Mouse (Mus musculus) heart, embryonic 11.5 days (tissue): ENCODE results near the gene Npdc1. TPM values are rescaled to one million over a fixed set of nuclear protein-coding genes. Genes with fewer than 3 reads are reported as not detected.

Experiments
- ATAC-seq: fragments of 200-750 bp; cut with Nextera tagmentation; replicated peaks from 2 replicates; pipeline ENCODE4 v1.8.0; 2017; ENCODE audit warnings: moderate library complexity; ENCODE audit not compliant: insufficient number of reproducible peaks, low FRiP score, low TSS enrichment
- H3K27ac ChIP-seq: fragments of 300-500 bp; sonication (generic); 2 replicates; pipeline ENCODE4 v1.5.1; 2014; ENCODE audit warnings: mild to moderate bottlenecking, low read depth, low read length
- H3K27me3 ChIP-seq: fragments of 300-500 bp; sonication (generic); 2 replicates; pipeline ENCODE4 v1.6.1; 2014; ENCODE audit warnings: mild to moderate bottlenecking, low read length, mixed read lengths; ENCODE audit not compliant: control insufficient read depth, insufficient read depth
- H3K36me3 ChIP-seq: fragments of 300-500 bp; sonication (generic); 2 replicates; pipeline ENCODE4 v1.6.1; 2014; ENCODE audit warnings: mild to moderate bottlenecking, low read length, moderate library complexity, mixed read lengths; ENCODE audit not compliant: control insufficient read depth, insufficient read depth
- H3K4me1 ChIP-seq: fragments of 300-500 bp; sonication (generic); 2 replicates; pipeline ENCODE4 v1.6.1; 2014; ENCODE audit warnings: low read length; ENCODE audit not compliant: control insufficient read depth, insufficient read depth
- H3K4me2 ChIP-seq: fragments of 300-500 bp; sonication (generic); 2 replicates; pipeline ENCODE4 v1.6.1; 2014; ENCODE audit warnings: mild to moderate bottlenecking, moderate library complexity
- H3K4me3 ChIP-seq: fragments of 300-500 bp; sonication (generic); 2 replicates; pipeline ENCODE4 v1.5.1; 2014; ENCODE audit warnings: low read depth, low read length
- H3K9ac ChIP-seq: fragments of 300-500 bp; sonication (generic); 2 replicates; pipeline ENCODE4 v1.6.1; 2014; ENCODE audit warnings: mild to moderate bottlenecking, low read depth, low read length, moderate library complexity
- H3K9me3 ChIP-seq: fragments of 300-500 bp; sonication (generic); replicated peaks from 2 replicates; pipeline ENCODE4 v1.6.1; 2016; ENCODE audit warnings: low read length; ENCODE audit not compliant: control insufficient read depth
- WGBS: fragments of 180-500 bp; shearing (Covaris S2); extraction: QIAGEN DNeasy Blood & Tissue Kit; methylation state at CpG from one replicate; pipeline ENCODE4 v1.1.7; 2014; ENCODE audit not compliant: insufficient replicate concordance; 5-methylcytosine and 5-hydroxymethylcytosine counted together
- polyA plus RNA-seq: library from polyadenylated mRNA; unstranded; fragments of >200 nt; fragmentation: Nextera tagmentation; extraction: Ambion mirVana; gene quantifications from 2 replicates; pipeline ENCODE4 v1.2.1, GENCODE M21; 2014

The Npdc1 gene
- polyA plus RNA-seq, 1 experiment from 2014 or later = 18.9 TPM

DNA sequence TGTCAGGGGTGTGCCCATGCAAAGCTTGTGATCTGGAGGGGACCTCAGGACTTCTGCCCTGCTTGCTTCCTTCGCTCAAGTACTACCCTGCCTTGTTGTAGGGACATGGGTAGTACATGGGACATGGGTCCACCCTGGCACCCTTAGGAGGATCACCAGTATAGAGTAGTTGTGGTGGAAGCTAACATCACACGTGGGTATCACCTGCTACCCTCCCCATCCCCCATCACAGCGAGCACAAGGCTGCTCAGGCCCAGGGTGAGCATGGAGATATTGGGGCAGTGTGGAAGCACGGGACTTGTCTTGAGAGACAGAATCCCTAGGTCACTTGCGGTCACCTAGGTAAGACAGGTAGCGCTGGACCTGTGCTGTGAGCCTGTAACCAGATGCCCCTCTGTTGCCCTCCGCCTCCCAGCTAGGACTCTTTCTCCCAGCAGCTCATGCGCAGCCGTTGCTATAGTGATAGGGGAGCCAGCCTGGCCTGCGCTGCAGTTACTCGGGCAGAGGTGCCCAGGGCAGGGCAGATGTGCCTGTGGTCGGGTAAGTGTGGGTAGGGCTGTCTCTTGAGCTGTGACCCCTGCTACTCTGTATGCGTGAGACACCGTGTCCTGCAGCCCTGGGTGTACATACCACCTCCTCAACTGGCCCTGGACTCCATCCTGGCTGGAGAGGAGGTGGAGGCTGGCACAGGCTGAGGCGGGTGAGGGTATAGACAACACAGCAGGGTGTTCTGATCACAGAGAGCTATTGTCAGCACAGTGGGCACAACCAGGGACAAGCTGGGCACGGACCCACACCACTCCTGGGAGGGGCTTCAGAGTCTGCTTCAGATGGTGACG is 31.5 kb downstream of the Npdc1 start:
- H3K9me3 ChIP-seq = no peaks in the 10 kb centered on the region
- no peaks in the 10 kb centered on the region; the same call in 1 of the 2 replicates for H3K4me1 ChIP-seq
- ATAC-seq = no peak
- WGBS = 73% methylated on average over 17 of the region's 17 CpGs
- peaks cover 41% of the 10 kb centered on the region for H3K27me3 ChIP-seq
- no peak overlapping the region for H3K4me2 ChIP-seq
- H3K27ac ChIP-seq = no peak overlapping the region
- no peak overlapping the region for H3K4me3 ChIP-seq
- H3K36me3 ChIP-seq = no peaks in the 10 kb centered on the region
- H3K9ac ChIP-seq = no peak overlapping the region

DNA sequence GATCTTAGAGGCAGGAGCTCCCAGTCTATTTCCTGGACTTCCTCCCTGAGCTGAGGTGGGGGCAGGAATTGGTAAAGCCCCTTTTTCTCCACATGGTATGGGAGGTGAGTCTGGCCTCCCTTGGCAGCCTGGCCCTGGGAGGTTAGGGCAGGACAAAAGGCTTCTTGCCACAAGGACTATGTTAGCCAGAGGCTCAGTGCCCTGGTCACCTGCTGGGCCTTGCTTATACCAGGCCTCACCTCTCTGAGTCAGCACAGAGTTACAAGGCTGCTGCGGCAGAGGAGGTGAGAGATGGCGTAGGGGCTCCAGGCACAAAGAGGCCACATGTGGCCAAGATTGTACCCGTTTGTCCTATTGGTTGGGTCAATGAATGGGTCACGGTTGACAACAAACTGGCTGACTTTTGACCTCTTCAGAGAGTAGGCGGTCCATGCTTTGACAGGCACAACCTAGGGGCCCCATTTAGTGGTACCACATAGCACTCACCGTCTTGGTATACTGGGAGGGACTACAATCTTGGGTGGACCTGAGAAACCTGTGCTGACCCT is 32.2 kb downstream of the Npdc1 start:
- Histone ChIP-seq H3K4me1 (no peaks in the 10 kb centered on the region; the same call in 1 of the 2 replicates), H3K4me3 (no peak overlapping the region), H3K27me3 (peaks cover 33% of the 10 kb centered on the region), H3K36me3 (no peaks in the 10 kb centered on the region), H3K9ac (no peak overlapping the region), H3K9me3 (no peaks in the 10 kb centered on the region), H3K27ac (no peak overlapping the region), H3K4me2 (no peak overlapping the region)
- ATAC-seq = no peak
- 74% methylated on average over 6 of the region's 6 CpGs for WGBS

DNA sequence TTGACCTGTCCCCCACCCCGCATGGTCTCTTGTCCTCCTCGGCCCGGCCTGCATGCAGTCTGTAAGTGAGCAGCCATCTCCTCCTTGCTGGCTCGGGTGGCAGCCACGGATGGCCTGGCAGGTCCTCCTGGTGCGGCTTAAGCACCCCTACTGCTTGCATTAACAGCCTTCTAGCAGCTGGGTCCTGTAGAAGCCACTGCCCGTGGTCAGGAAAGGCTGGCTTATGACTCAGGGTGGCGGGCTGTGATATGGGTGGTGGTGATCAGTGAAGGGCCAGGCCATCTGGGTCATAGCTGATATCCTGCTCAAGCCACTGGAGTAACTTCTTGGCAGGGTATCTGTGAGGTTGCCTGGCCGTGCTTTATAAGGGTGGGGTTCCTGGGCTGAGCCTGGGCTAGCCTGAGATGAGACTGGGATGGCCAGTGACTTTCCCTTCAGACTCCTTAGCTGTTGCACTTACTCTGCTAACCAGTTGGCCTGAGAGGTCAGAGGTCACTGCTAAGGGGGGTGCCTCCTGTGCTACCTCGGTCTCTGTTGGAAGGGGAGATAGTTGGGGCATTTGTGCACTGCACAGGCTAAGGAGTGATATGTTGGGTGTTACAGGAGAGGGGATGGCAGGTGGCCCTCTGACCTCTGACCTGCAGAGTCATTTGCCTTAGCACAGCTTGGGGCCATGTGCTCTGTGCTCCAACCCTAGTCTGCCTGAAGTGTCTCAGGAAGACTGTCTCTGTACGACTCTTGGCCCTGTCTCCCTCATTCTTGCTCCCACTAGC is 33.4 kb downstream of the Npdc1 start:
- Histone ChIP-seq H3K4me2 (no peak overlapping the region), H3K27ac (no peak overlapping the region), H3K9me3 (no peaks in the 10 kb centered on the region), H3K4me1 (no peaks in the 10 kb centered on the region; the same call in 1 of the 2 replicates), H3K27me3 (peaks cover 30% of the 10 kb centered on the region), H3K4me3 (no peak overlapping the region), H3K36me3 (no peaks in the 10 kb centered on the region), H3K9ac (no peak overlapping the region)
- no peak for ATAC-seq
- 62% methylated on average over 11 of the region's 11 CpGs for WGBS

DNA sequence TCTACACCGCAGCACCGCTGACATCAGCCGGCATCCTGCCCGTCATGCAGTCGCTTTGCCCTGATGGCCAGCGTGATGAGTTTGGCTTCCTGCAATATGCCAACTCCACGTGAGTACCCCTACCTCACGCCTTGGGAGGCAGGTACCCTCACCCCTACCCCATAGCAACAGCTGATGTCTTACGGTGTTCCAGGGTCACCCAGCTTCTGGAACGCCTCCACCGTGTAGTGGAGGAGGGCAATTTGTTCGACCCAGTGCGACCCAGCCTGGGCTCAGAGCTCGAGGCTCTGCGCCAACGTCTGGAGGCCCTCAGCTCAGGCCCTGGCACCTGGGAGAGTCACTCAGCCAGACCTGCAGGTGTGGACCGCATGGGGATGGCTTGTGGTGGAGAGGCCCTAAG is 34.0 kb downstream of the Npdc1 start:
- Histone ChIP-seq H3K27me3 (peaks cover 30% of the 10 kb centered on the region), H3K4me1 (no peaks in the 10 kb centered on the region; the same call in 1 of the 2 replicates), H3K9me3 (no peaks in the 10 kb centered on the region), H3K4me3 (no peak overlapping the region), H3K36me3 (no peaks in the 10 kb centered on the region), H3K9ac (no peak overlapping the region), H3K4me2 (no peak overlapping the region), H3K27ac (no peak overlapping the region)
- no peak for ATAC-seq
- WGBS = 85% methylated on average over 17 of the region's 17 CpGs

DNA sequence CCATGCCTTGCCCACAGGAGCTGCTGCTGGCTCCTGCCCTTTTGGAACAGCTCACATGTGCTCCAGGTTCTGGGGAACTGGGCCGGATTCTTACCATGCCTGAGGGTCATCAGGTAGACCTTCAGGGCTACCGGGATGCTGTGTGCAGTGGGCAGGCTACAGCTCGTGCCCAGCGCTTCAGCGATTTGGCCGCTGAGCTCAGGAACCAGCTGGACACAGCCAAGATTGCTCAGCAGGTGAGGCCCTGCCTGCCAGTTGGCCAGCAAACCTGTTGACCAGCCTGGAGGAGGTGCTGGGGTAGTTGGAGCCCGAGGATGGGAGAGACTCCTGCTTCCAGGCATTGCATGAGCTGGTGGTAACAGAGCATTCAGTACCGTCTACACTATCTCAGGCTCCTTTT is 35.1 kb downstream of the Npdc1 start:
- 80% methylated on average over 8 of the region's 8 CpGs for WGBS
- no peak for ATAC-seq
- Histone ChIP-seq H3K9me3 (no peaks in the 10 kb centered on the region), H3K27me3 (peaks cover 26% of the 10 kb centered on the region), H3K4me2 (no peak overlapping the region), H3K9ac (no peak overlapping the region), H3K36me3 (no peaks in the 10 kb centered on the region), H3K27ac (no peak overlapping the region), H3K4me3 (no peak overlapping the region), H3K4me1 (no peaks in the 10 kb centered on the region)

DNA sequence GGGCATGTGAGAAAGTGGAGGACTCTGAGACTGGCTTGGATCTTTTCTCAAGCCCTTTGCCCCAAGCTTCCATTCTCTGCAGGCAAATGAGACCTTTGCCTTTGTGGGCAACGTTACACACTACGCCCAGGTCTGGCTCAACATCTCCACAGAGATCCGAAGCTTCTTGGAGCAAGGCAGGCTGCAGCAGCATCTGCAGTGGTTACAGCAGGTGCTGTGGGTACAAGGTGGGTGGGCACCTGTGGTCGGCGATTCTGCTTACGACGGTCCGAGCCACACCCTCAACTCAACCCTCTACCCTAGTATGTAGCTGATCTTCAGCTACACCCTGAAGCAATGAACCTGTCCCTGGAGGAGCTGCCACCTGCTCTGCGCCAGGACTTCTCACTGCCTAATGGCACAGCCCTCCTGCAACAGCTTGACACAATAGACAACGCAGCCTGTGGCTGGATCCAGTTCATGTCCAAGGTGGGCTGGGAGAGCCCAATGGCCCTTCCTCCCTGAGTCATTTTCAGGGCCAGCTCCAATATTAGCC is 37.2 kb downstream of the Npdc1 start:
- Histone ChIP-seq H3K4me2 (no peak overlapping the region), H3K9me3 (no peaks in the 10 kb centered on the region), H3K4me1 (no peaks in the 10 kb centered on the region), H3K27me3 (peaks cover 6% of the 10 kb centered on the region), H3K9ac (no peak overlapping the region), H3K4me3 (no peak overlapping the region), H3K27ac (no peak overlapping the region), H3K36me3 (no peaks in the 10 kb centered on the region)
- no peak for ATAC-seq
- 85% methylated on average over 10 of the region's 10 CpGs for WGBS

DNA sequence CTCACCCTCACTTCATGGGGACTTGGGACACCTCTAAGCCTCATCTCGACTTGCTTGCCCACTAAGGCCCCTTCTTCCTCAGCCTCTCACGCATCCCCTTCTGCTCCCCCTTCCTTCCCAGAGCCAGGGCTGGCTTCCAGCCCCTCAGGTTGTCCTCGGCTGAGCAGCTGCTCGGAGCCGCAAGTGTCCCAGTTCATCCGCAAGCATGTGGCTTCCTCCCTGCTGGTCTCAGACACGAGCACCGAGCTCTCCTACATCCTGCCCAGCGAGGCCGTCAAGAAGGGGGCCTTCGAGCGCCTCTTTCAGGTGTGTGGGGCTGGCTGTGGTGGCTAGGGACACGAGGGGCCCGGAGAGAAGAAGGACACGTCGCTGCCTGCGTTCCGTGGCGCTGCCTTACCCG is 41.9 kb downstream of the Npdc1 start:
- peaks cover 2% of the 10 kb centered on the region; the same call in 1 of the 2 replicates for H3K27me3 ChIP-seq
- H3K4me2 ChIP-seq = no peak overlapping the region
- no peak for ATAC-seq
- no peak overlapping the region for H3K4me3 ChIP-seq
- H3K4me1 ChIP-seq = no peaks in the 10 kb centered on the region
- H3K27ac ChIP-seq = no peak overlapping the region
- 78% methylated on average over 20 of the region's 20 CpGs for WGBS
- no peak overlapping the region for H3K9ac ChIP-seq
- H3K36me3 ChIP-seq = no peaks in the 10 kb centered on the region
- no peaks in the 10 kb centered on the region for H3K9me3 ChIP-seq

DNA sequence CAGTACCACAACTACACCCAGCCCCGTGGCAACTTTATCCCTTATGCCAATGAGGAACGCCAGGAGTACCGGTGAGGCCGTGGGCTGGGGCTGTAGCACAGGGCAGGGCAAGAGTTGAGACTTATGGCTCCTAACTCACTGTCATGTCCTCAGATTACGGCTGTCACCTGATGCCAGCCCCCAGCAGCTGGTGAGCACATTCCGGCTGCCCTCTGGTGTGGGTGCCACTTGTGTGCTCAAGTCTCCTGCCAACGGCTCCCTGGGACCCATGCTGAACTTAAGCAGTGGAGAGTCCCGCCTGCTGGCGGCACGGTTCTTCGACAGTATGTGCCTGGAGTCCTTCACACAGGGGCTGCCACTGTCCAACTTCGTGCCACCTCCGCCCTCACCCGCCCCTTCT is 43.5 kb downstream of the Npdc1 start:
- no peaks in the 10 kb centered on the region for H3K36me3 ChIP-seq
- no peak overlapping the region for H3K27ac ChIP-seq
- no peaks in the 10 kb centered on the region for H3K9me3 ChIP-seq
- WGBS = 84% methylated on average over 14 of the region's 14 CpGs
- 0 out of 2 replicates have a peak, but pooled peaks cover 4% of the 10 kb centered on the region for H3K27me3 ChIP-seq
- no peak for ATAC-seq
- no peaks in the 10 kb centered on the region for H3K4me1 ChIP-seq
- H3K4me3 ChIP-seq = no peak overlapping the region
- no peak overlapping the region for H3K4me2 ChIP-seq
- no peak overlapping the region for H3K9ac ChIP-seq
